Mouse (Mus musculus) heart, adult 2 months (tissue): ENCODE results near the gene Rrp36.

Source experiments
- CTCF ChIP-seq: fragments of 200-600 bp; IDR thresholded peaks from 2 replicates; pipeline ENCODE4 v1.8.1; 2022; ENCODE audit warnings: antibody characterized with exemption, mild to moderate bottlenecking, moderate library complexity
- POLR2A ChIP-seq: fragments of 200-500 bp; IDR thresholded peaks from 2 replicates; pipeline ENCODE4 v1.6.1; 2011; ENCODE audit warnings: mild to moderate bottlenecking, low read depth, low read length, control low read depth; ENCODE audit not compliant: insufficient read depth

DNA sequence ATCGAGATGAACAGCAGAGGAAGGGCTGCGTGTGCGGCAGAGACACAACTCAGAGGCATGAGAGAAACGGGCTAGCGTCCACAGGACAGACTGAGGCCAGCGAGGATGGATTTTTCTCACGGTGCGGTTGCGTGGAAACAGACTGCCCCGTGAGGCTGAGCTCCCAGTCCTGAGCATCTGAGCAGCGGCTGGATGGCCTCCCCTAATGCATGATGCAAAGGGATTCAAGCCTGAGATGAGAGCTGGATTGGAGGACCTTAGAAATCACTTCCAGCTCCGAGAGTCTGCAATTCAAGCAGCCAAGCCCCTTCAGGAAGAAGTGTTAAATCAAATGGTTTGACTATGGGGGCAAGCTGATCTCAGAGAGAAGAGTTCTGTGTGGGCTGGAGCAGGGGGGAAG, 27.3 kb upstream of the Rrp36 start:
- TF ChIP-seq CTCF (no peak), POLR2A (no peak)
